Comparison of ENCODE assay signal across 15 mouse cellular contexts in the genomic region with DNA sequence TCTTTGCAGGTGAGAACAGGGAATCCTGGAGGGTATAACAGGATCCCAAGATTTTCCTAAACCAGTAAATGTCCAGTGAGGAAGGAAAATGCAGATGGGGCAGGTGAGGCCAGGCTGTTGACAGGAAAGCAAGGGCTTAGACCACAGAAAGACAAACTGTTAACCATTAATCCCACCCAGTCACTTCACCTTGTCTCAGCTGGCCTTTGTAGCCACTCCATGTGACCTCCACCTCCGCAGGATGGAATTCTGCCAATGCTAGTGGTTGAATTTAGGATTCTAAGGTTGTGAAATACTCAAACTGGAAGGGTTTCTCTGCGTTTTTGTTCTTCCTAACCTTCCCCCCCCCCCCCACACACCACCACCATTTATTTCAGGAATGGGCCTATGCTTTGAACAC. TPM values are rescaled to one million over a fixed set of nuclear protein-coding genes. Genes with fewer than 3 reads are reported as not detected.
DNase-seq lines count a peak whose midpoint lies in the region; ATAC-seq and TF ChIP-seq lines count a peak whose summit lies in the region.
"Had no signal": no experiment of that assay in that cellular context is flagged by ENCODE, and none has a peak within 500 bp of the region (broad histone marks: within the 10 kb centered on the region; RNA-seq: fewer than 3 reads in every experiment).

No protein-coding gene starts in this region.

- no peaks in the 10 kb centered on the region for H3K27me3 ChIP-seq in liver, adult 2 months (ENCODE audit: control insufficient read depth, insufficient read depth, low read length)
- no peaks in the 10 kb centered on the region for H3K27me3 ChIP-seq in kidney, embryonic 16.5 days (ENCODE audit: insufficient read depth, low read length)
- H3K27me3 ChIP-seq in liver, embryonic 15.5 days: no peaks in the 10 kb centered on the region
- H3K27me3 ChIP-seq: embryonic facial prominence, embryonic 13.5 days; forebrain, embryonic 13.5 days; heart, embryonic 13.5 days; lung, embryonic 15.5 days; neural tube, embryonic 12.5 days had no signal

- WGBS in liver, adult 2 months: 14% methylated on average over 2 of the region's 2 CpGs
- 40% methylated on average over 2 of the region's 2 CpGs for WGBS in kidney, embryonic 16.5 days
- WGBS in liver, embryonic 15.5 days (ENCODE audit: insufficient replicate concordance): 75% methylated on average over 2 of the region's 2 CpGs

- peak overlapping the region; percentile 74 for H3K27ac ChIP-seq in liver, adult 2 months (replicated peaks; ENCODE audit: insufficient read depth, low read depth, low read length)
- H3K27ac ChIP-seq in kidney, embryonic 16.5 days (ENCODE audit: low read length): no peak overlapping the region
- H3K27ac ChIP-seq in liver, embryonic 15.5 days (replicated peaks): peak overlapping the region; percentile 66
- H3K27ac ChIP-seq: embryonic facial prominence, embryonic 13.5 days; forebrain, embryonic 13.5 days; heart, embryonic 13.5 days; lung, embryonic 15.5 days; neural tube, embryonic 12.5 days had no signal

- no peak overlapping the region for H3K4me2 ChIP-seq in kidney, embryonic 16.5 days (replicated peaks; ENCODE audit: low read depth, low read length)
- H3K4me2 ChIP-seq in liver, embryonic 15.5 days: no peak overlapping the region
- H3K4me2 ChIP-seq: embryonic facial prominence, embryonic 13.5 days; forebrain, embryonic 13.5 days; heart, embryonic 13.5 days; lung, embryonic 15.5 days; neural tube, embryonic 12.5 days had no signal

- peak; percentile 85 for ATAC-seq in kidney, embryonic 16.5 days (ENCODE audit: low FRiP score, low TSS enrichment)
- peak; percentile 61 for ATAC-seq in liver, embryonic 15.5 days (ENCODE audit: insufficient read depth)
- ATAC-seq: forebrain, embryonic 13.5 days; intestine, postnatal 0 days had no signal

- DNase-seq in liver, adult 2 months (ENCODE audit: extremely low read depth, low read depth, low spot score): peak; percentile 97
- DNase-seq in liver: no peak
- peak; percentile 74 for DNase-seq in yolk sac, embryonic 10.5 days (ENCODE audit: low spot score)
- no peak for DNase-seq in left cerebral cortex, adult 8-10 months (ENCODE audit: low spot score in 2 of 2)
- no peak for DNase-seq in left cerebral cortex, adult 18-20 months (ENCODE audit: low spot score in 2 of 2)
- DNase-seq: cerebellum, postnatal 36 days; midbrain, embryonic 14.5 days had no signal

- H3K4me1 ChIP-seq in liver, adult 2 months (ENCODE audit: control insufficient read depth, insufficient read depth, low read length): peaks cover 36% of the 10 kb centered on the region
- peaks cover 13% of the 10 kb centered on the region; the same call in 1 of the 2 replicates for H3K4me1 ChIP-seq in kidney, embryonic 16.5 days (ENCODE audit: insufficient read depth, low read length)
- peaks cover 39% of the 10 kb centered on the region for H3K4me1 ChIP-seq in liver, embryonic 15.5 days (replicated peaks)

- TF ChIP-seq POLR2A in liver, adult 2 months (IDR thresholded peaks at IDR 0.05; ENCODE audit: extremely low read depth, insufficient read depth, low read length): no peak

- 0 out of 2 replicates have a peak overlapping the region, but pooled peaks have one; percentile 12 for H3K9ac ChIP-seq in liver, adult 2 months (ENCODE audit: low read depth, low read length)
- H3K9ac ChIP-seq in kidney, embryonic 16.5 days (replicated peaks; ENCODE audit: low read length): no peak overlapping the region
- H3K9ac ChIP-seq in liver, embryonic 15.5 days: no peak overlapping the region
- H3K9ac ChIP-seq: embryonic facial prominence, embryonic 13.5 days; forebrain, embryonic 13.5 days; heart, embryonic 13.5 days; lung, embryonic 15.5 days; neural tube, embryonic 12.5 days had no signal

- H3K9me3 ChIP-seq in kidney, embryonic 16.5 days (ENCODE audit: low read length): no peaks in the 10 kb centered on the region
- H3K9me3 ChIP-seq in liver, embryonic 15.5 days (replicated peaks): no peaks in the 10 kb centered on the region
- H3K9me3 ChIP-seq: embryonic facial prominence, embryonic 13.5 days; forebrain, embryonic 13.5 days; heart, embryonic 13.5 days; lung, embryonic 15.5 days; neural tube, embryonic 12.5 days had no signal

- peaks cover 9% of the 10 kb centered on the region; the same call in 1 of the 2 replicates for H3K79me2 ChIP-seq in liver, adult 2 months (ENCODE audit: control insufficient read depth, insufficient read depth, low read length)

- TF ChIP-seq CTCF in liver, adult 2 months (IDR thresholded peaks at IDR 0.05; ENCODE audit: low read depth, low read length): no peak

- peaks cover 9% of the 10 kb centered on the region for H3K36me3 ChIP-seq in liver, adult 2 months (ENCODE audit: control insufficient read depth, insufficient read depth, low read length)
- no peaks in the 10 kb centered on the region for H3K36me3 ChIP-seq in kidney, embryonic 16.5 days (ENCODE audit: insufficient read depth, low read length)
- H3K36me3 ChIP-seq in liver, embryonic 15.5 days (replicated peaks): peaks cover 71% of the 10 kb centered on the region
- H3K36me3 ChIP-seq: embryonic facial prominence, embryonic 13.5 days; lung, embryonic 15.5 days; neural tube, embryonic 12.5 days had no signal

- no peak overlapping the region for H3K4me3 ChIP-seq in liver, adult 2 months (ENCODE audit: insufficient read depth, low read depth, low read length)
- H3K4me3 ChIP-seq in kidney, embryonic 16.5 days (ENCODE audit: low read length): no peak overlapping the region
- no peak overlapping the region for H3K4me3 ChIP-seq in liver, embryonic 15.5 days (replicated peaks)
- H3K4me3 ChIP-seq: embryonic facial prominence, embryonic 13.5 days; forebrain, embryonic 13.5 days; heart, embryonic 13.5 days; lung, embryonic 15.5 days; neural tube, embryonic 12.5 days had no signal

RNA-seq across cellular contexts. Expression of gene Slc22a23, which starts 52.9 kb away (rescaled TPM):
- 31.6 and 43.8 TPM in 2 replicates for total RNA-seq in liver, adult 2 months (2014; rRNA removed)
- polyA plus RNA-seq in liver, adult 2 months (2012; rRNA removed): 50.6 and 53.2 TPM in 2 replicates
- 2.6 and 3.3 TPM in 2 replicates for polyA plus RNA-seq in kidney, embryonic 16.5 days (2015; fragmentation: Nextera tagmentation; extraction: Ambion mirVana)
- 7.4 and 9.1 TPM in 2 replicates for polyA plus RNA-seq in liver, embryonic 15.5 days (2015; fragmentation: Nextera tagmentation; extraction: Ambion mirVana)
- 10 to 100 TPM; 51.6 to 55.1 (median 53.4) TPM for total RNA-seq in left cerebral cortex, adult 8-10 months (2022)
- total RNA-seq in left cerebral cortex, adult 18-20 months (2021): 10 to 100 TPM; 48.5 to 54.7 TPM

Comparison
In these comparisons a context has a peak if more than half of its experiments do, and no peak if none do; other contexts are left out.
1. DNase-seq: peak in liver, adult 2 months (single experiment) and yolk sac, embryonic 10.5 days (single experiment); none in liver (single experiment), left cerebral cortex, adult 8-10 months (0 of 2) and left cerebral cortex, adult 18-20 months (0 of 2).